Mouse (Mus musculus): ENCODE measurements around the gene Cetn4.

Cetn4 gene

GRCm38 (mm10) chr3:37299470-37299869 lies 13.0 kb downstream of the Cetn4 start:
- DNase-seq: no peak

- no peak for DNase-seq
Measured at GRCm38 (mm10) chr3:37292654-37293053, 19.9 kb downstream of the Cetn4 start.

GRCm38 (mm10) chr3:37291929-37292328 lies 20.6 kb downstream of the Cetn4 start:
- DNase-seq: no peak

- no peak for DNase-seq
Measured at GRCm38 (mm10) chr3:37290881-37291541, 21.5 kb downstream of the Cetn4 start.

- no peak for DNase-seq
Measured at GRCm38 (mm10) chr3:37289237-37289636, 23.3 kb downstream of the Cetn4 start.

- DNase-seq: no peak
Measured at GRCm38 (mm10) chr3:37283234-37283633, 29.3 kb downstream of the Cetn4 start.

GRCm38 (mm10) chr3:37282299-37282922 lies 30.1 kb downstream of the Cetn4 start:
- DNase-seq: no peak

- DNase-seq: peak; percentile 49
Measured at GRCm38 (mm10) chr3:37280871-37281270, 31.6 kb downstream of the Cetn4 start.

GRCm38 (mm10) chr3:37280221-37280620 lies 32.3 kb downstream of the Cetn4 start:
- peak in 1 of 2 experiments; percentile 7 for DNase-seq

- DNase-seq: no peak
Measured at GRCm38 (mm10) chr3:37274661-37275060, 37.8 kb downstream of the Cetn4 start.

- no peak for DNase-seq
Measured at GRCm38 (mm10) chr3:37273092-37273491, 39.4 kb downstream of the Cetn4 start.

GRCm38 (mm10) chr3:37271209-37271608 lies 41.3 kb downstream of the Cetn4 start:
- DNase-seq: peak; percentile 67 to 69

GRCm38 (mm10) chr3:37269926-37270325 lies 42.6 kb downstream of the Cetn4 start:
- no peak for DNase-seq

- no peak for DNase-seq
Measured at GRCm38 (mm10) chr3:37268338-37268737, 44.2 kb downstream of the Cetn4 start.

- DNase-seq: no peak
Measured at GRCm38 (mm10) chr3:37259331-37259999, 53.0 kb downstream of the Cetn4 start.

GRCm38 (mm10) chr3:37257776-37258175 lies 54.7 kb downstream of the Cetn4 start:
- DNase-seq: no peak
